Mouse (Mus musculus) left cerebral cortex, adult 2 months (tissue): Measurements from ENCODE around the gene Htr5b. TPM values are rescaled to one million over a fixed set of nuclear protein-coding genes. Genes with fewer than 3 reads are reported as not detected.
A peak's percentile ranks its signal among the peaks of the same experiment; 100 is the strongest.

Experiments used
- DNase-seq, 2 experiments: peaks; one replicate each; pipeline ENCODE4 v3.0.0; 2021 to 2022; ENCODE audit warnings: low spot score in 2 of 2, mixed read lengths in 1 of 2; ENCODE audit errors: extremely low spot score in 1 of 2
- H3K27ac ChIP-seq: fragments of 200-600 bp; 2 replicates; pipeline ENCODE4 v1.8.1; 2022
- H3K4me3 ChIP-seq: fragments of 200-600 bp; 2 replicates; pipeline ENCODE4 v1.8.1; 2022
- CTCF ChIP-seq: fragments of 200-600 bp; IDR thresholded peaks from 2 replicates; pipeline ENCODE4 v1.8.1; 2022; ENCODE audit warnings: antibody characterized with exemption, mild to moderate bottlenecking, moderate library complexity
- intact Hi-C: fragments of 180-260 bp; cut with DNase I; formaldehyde crosslinking; loops from one replicate; pipeline ENCODE4 v1.15.1; 2025
- total RNA-seq, 2 experiments: library from RNA; stranded (reverse); gene quantifications; 2 replicates each; pipeline ENCODE4 v1.2.3; 2021

Gene Htr5b
- total RNA-seq, 2 experiments from 2014 or later, result 2.1 to 3.2 TPM

GRCm38 (mm10) chr1:121529286-121529685, 1.0 kb upstream of the Htr5b start:
- no peak overlapping the region for H3K4me3 ChIP-seq
- no peak for DNase-seq
- intact Hi-C loops, result no loop called here
- TF ChIP-seq CTCF, result no peak
- H3K27ac ChIP-seq, result no peak overlapping the region

GRCm38 (mm10) chr1:121527600-121528398, 466 bp downstream of the Htr5b start:
- H3K4me3 ChIP-seq, result peak overlapping the region; percentile 29
- H3K27ac ChIP-seq, result no peak overlapping the region
- TF ChIP-seq CTCF, result no peak
- intact Hi-C loops, result no loop called here
- peak in 1 of 2 experiments; percentile 28 for DNase-seq

DNA sequence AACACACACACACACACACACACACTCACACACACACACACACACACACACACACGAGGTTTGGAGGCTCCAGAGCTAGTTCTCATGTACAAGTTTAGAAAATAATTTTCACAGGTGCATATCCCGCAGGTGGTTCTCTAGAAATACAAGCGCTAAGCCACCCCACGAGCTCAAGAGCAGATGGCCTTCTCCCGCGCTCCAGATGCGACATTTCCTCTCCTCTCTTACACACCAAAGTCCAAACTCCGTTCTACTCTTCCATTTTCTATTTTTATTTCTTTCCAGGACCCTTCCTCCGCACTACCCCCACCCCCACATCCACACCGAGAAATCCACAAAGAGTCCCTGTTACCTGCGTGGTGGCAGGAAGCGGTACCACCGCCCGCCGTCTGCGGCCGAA, 1.2 kb downstream of the Htr5b start:
- peak in 1 of 2 experiments; percentile 52 for DNase-seq
- no peak for TF ChIP-seq CTCF
- no peak overlapping the region for H3K27ac ChIP-seq
- H3K4me3 ChIP-seq, result peak overlapping the region; percentile 29
- intact Hi-C loops, result no loop called here

GRCm38 (mm10) chr1:121518609-121519008, 9.7 kb downstream of the Htr5b start:
- intact Hi-C loops, result no loop called here
- DNase-seq, result no peak
- Histone ChIP-seq H3K27ac (no peak overlapping the region), H3K4me3 (no peak overlapping the region)
- TF ChIP-seq CTCF, result no peak

- no peak overlapping the region for H3K4me3 ChIP-seq
- DNase-seq, result no peak
- intact Hi-C loops, result no loop called here
- H3K27ac ChIP-seq, result no peak overlapping the region
- TF ChIP-seq CTCF, result no peak
These were observed 16.3 kb downstream of the Htr5b start for GRCm38 (mm10) chr1:121511966-121512365.

- intact Hi-C loops, result no loop called here
- Histone ChIP-seq H3K27ac (no peak overlapping the region), H3K4me3 (no peak overlapping the region)
- DNase-seq, result no peak
- no peak for TF ChIP-seq CTCF
These were observed 17.1 kb downstream of the Htr5b start for GRCm38 (mm10) chr1:121511186-121511585.

DNA sequence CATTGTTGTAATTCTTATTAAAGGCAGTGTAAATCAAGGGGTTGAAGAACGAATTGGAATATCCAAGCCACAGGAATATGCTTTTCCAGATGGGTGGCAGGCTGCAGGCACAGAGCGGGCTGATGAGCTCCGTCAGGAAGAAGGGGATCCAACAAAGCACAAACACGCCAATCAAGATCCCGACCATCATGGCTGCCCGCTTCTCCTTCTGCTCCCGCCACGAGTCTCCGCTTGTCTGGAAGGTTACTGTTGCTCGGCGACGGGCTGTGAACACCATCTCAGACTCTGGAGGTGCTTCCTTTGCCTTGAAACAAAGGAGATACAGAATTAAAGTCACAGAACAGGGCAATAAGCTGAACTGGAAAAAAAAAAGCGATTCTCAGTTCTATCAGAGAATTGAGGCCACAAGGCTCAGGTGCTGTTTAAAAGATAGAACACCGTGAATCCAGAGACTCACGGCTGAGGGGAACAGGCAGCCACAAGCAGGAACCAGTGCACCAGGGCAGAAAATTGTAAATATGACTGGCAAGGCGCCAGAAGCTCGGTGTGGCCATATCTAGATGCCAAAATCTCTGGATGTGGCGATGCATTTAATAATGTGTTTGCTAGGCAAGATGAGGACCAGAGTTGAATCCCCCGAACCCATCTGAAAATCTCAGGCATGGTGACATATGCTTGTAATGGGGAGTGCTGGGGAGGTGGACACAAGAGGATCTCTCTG, 17.7 kb downstream of the Htr5b start:
- Histone ChIP-seq H3K27ac (no peak overlapping the region), H3K4me3 (no peak overlapping the region)
- intact Hi-C loops, result no loop called here
- DNase-seq, result no peak
- no peak for TF ChIP-seq CTCF

GRCm38 (mm10) chr1:121508729-121509128, 19.5 kb downstream of the Htr5b start:
- DNase-seq, result no peak
- no peak overlapping the region for H3K4me3 ChIP-seq
- no peak overlapping the region for H3K27ac ChIP-seq
- TF ChIP-seq CTCF, result no peak
- intact Hi-C loops, result no loop called here

DNA sequence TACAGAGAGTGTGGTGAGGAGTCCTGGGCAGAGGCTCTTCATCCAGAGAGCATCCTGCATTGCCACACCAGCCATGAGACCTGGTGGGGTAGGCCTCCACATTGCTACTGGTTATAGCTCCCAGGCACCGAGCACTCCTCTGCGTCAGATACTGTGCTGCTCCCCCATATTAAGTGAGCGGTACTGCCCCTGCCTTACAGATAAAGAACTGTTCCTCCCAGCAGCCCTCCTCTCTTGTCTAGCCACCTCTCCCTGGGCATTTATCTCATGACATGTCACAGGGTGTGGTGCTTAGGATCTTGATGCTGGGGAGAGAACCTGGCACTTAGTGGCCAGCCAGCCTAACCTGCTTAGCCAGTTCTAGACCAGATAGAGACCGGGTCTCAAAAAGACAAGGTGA, 31.2 kb downstream of the Htr5b start:
- Histone ChIP-seq H3K27ac (no peak overlapping the region), H3K4me3 (no peak overlapping the region)
- DNase-seq, result no peak
- intact Hi-C loops, result no loop called here
- no peak for TF ChIP-seq CTCF

DNA sequence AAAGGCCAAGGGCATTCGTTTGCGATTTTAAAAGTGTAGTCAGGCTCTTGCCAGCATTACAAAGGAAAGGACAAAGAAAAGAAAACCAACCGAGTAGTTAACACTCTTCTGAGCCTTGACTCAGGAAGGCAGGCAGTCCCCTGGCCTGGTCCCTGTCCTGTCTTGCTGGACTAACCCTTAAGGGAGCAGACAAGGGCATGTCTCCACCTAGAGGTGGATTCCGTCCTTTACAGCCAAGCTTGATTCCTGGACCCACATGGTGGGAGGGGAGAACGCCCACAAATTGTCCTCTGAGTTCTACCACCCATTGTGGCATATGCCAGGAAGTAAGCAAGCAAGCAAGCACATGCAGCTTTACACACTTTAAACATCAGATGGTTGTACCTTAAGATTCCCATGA, 38.0 kb downstream of the Htr5b start:
- DNase-seq, result peak; percentile 27 to 39
- TF ChIP-seq CTCF, result peak; percentile 52
- Histone ChIP-seq H3K27ac (no peak overlapping the region), H3K4me3 (no peak overlapping the region)
- intact Hi-C loops, result loop anchor here (2.0 kb wide), 1 partner anchor 49 kb away; no protein-coding TSS in a partner anchor

- DNase-seq, result no peak
- intact Hi-C loops, result no loop called here
- no peak for TF ChIP-seq CTCF
- Histone ChIP-seq H3K4me3 (no peak overlapping the region), H3K27ac (no peak overlapping the region)
These were observed 41.5 kb downstream of the Htr5b start for GRCm38 (mm10) chr1:121486803-121487202.

DNA sequence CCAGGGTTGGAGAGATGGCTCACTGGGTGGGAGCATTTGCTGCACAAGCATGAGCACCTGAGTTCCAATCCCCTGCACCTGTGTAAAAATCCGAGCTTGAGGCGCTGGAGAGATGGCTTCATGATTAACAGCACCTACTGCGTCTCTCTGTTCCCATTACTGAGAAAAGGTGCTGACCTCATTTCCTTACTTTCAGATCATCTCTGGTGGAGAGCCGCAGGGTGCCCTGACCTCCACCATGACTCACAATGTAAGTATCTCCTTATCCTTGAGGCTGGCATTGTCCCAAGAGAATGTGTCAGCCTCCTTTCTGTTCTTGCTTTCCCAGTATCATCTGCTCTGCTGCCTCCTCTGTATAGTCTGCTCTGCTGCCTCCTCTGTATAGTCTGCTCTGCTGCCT, 45.2 kb downstream of the Htr5b start:
- Histone ChIP-seq H3K4me3 (no peak overlapping the region), H3K27ac (no peak overlapping the region)
- no peak for DNase-seq
- no peak for TF ChIP-seq CTCF
- intact Hi-C loops, result no loop called here
